Mouse (Mus musculus): Measurements from ENCODE around the gene Nr2e3. TPM values are rescaled to one million over a fixed set of nuclear protein-coding genes. Genes with fewer than 3 reads are reported as not detected.

Gene Nr2e3
- polyA plus RNA-seq (2015; fragmentation: Nextera tagmentation; extraction: Ambion mirVana) = not detected in 2 replicates

DNA sequence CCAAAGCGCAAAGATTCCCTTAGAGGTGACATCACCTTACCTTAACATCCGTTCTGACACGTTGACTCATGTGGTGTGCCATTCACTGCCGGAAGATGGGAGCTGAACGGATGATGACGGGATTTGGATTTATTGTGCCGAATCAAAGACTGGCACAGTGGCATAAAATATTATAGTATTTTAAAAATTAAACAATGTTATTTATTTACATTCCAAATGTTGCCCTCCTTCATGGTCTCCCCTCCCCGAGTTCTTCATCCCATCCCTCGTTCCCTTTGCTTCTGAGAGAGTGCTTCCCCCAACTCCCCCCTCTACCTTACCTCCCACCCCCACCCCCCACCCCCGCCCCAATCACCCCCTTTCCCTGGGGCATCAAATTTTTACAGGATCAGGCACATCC, at the start of gene Nr2e3:
Gene Nr2e3, minus strand, starts transcription at position 101 of the 400 bp plus-strand sequence.
- no peak within 1 kb of the TSS for H3K9ac ChIP-seq (replicated peaks)

DNA sequence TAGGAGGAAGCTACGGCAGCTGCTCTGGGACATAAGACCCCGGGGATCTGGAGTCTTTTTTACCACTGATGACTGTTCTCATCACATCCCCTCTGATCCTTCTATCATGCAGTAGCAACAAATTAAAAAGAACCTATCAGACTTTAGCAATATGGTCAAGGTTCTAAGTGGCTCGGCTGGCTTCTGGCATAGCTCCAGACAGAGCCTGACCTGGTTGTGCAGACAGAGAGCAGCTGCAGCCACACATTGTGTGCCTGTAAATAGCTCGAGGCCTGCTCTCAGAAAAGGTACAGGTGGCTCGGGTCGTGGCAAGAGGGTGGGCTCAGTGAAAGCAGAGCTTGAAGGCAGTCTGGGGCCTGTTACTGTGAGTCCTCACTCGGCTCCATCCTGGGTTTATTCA, 48.5 kb upstream of the Nr2e3 start:
- Histone ChIP-seq H3K4me2 (replicated peaks) (no peak overlapping the region), H3K27me3 (no peaks in the 10 kb centered on the region), H3K9me3 (no peaks in the 10 kb centered on the region), H3K9ac (replicated peaks) (no peak overlapping the region), H3K36me3 (no peaks in the 10 kb centered on the region), H3K4me1 (replicated peaks) (0 out of 2 replicates have a peak, but pooled peaks cover 12% of the 10 kb centered on the region), H3K4me3 (replicated peaks) (no peak overlapping the region), H3K27ac (no peak overlapping the region)
- ATAC-seq = no peak
- WGBS = 75% methylated on average over 7 of the region's 7 CpGs

More for the DNA sequence above, at the start of gene Nr2e3:
- WGBS = 92% methylated on average over 10 of the region's 10 CpGs
- Histone ChIP-seq H3K4me2 (replicated peaks) (no peak within 1 kb of the TSS), H3K4me1 (replicated peaks) (peaks cover 11% of the 10 kb centered on the region), H3K9me3 (no peaks in the 10 kb centered on the region), H3K27me3 (no peaks in the 10 kb centered on the region), H3K36me3 (no peaks in the 10 kb centered on the region), H3K27ac (no peak within 1 kb of the TSS), H3K4me3 (replicated peaks) (no peak within 1 kb of the TSS)
- no peak for ATAC-seq

DNA sequence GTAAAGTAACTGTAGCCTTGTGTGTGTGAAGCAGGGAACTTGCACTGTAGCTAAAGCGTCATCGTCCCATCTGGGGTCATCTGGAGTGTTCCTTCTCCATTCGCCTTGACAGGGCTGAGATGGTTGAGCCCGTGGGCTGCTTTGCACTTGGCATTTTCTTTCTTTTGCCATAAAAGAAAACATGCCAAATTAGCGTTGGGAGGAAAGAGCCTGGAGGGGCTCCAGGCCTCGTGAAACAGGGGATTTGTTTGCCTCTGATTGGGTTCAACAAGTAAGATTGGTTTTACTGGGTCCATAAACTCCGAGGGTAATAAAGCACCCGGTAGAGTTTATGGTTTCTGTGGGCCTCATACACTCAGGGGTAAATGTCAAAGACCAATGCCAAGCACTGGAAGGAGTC, 41.9 kb upstream of the Nr2e3 start:
- Histone ChIP-seq H3K9me3 (no peaks in the 10 kb centered on the region), H3K4me3 (replicated peaks) (no peak overlapping the region), H3K4me1 (replicated peaks) (no peaks in the 10 kb centered on the region), H3K9ac (replicated peaks) (no peak overlapping the region), H3K4me2 (replicated peaks) (no peak overlapping the region), H3K27me3 (no peaks in the 10 kb centered on the region), H3K27ac (no peak overlapping the region), H3K36me3 (no peaks in the 10 kb centered on the region)
- 88% methylated on average over 8 of the region's 8 CpGs for WGBS
- no peak for ATAC-seq

DNA sequence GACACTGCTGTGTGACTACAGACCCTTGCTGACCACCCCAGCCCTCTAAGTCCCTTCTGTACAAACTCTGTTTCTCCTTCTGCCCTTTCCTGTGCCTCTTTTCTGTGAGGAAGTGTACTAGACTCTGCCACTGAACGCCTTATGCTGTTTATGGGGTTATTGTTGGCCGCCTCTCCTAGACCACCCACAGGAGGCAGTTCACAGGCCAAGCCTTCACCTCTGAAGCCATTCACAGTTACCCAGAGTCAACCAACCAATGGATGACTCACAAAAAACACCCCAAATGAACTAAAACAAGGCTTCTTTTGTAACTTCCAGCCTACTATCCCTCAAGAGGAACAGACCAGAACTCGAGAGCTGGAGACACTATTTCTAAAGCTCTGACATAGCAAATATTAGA, 41.0 kb upstream of the Nr2e3 start:
- Histone ChIP-seq H3K9me3 (no peaks in the 10 kb centered on the region), H3K27me3 (no peaks in the 10 kb centered on the region), H3K4me1 (replicated peaks) (no peaks in the 10 kb centered on the region), H3K27ac (no peak overlapping the region), H3K9ac (replicated peaks) (no peak overlapping the region), H3K4me2 (replicated peaks) (no peak overlapping the region), H3K4me3 (replicated peaks) (no peak overlapping the region), H3K36me3 (no peaks in the 10 kb centered on the region)
- ATAC-seq = no peak
- 84% methylated on average over 3 of the region's 3 CpGs for WGBS

DNA sequence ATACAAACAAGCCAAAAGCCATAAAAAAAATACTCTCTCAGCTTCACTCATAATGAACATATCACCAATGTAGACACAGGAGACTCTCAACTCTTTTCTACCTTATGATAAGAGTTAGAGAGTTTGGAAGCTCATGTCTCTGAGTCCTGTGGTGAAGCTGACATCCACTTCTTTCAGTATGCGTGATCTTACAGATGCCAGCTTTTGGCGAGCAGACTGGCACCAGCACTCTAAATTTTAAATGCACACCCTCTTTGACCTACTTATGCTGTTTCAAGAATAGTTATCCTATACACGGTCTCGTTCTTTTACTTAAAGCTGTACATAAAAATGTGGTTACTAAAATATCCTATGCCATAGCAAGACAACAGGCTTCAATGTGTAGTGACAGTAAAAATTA, 37.3 kb upstream of the Nr2e3 start:
- Histone ChIP-seq H3K27ac (no peak overlapping the region), H3K27me3 (no peaks in the 10 kb centered on the region), H3K4me2 (replicated peaks) (no peak overlapping the region), H3K9me3 (no peaks in the 10 kb centered on the region), H3K36me3 (no peaks in the 10 kb centered on the region), H3K4me1 (replicated peaks) (no peaks in the 10 kb centered on the region), H3K4me3 (replicated peaks) (no peak overlapping the region), H3K9ac (replicated peaks) (no peak overlapping the region)
- no peak for ATAC-seq
- 93% methylated on average over 4 of the region's 4 CpGs for WGBS

DNA sequence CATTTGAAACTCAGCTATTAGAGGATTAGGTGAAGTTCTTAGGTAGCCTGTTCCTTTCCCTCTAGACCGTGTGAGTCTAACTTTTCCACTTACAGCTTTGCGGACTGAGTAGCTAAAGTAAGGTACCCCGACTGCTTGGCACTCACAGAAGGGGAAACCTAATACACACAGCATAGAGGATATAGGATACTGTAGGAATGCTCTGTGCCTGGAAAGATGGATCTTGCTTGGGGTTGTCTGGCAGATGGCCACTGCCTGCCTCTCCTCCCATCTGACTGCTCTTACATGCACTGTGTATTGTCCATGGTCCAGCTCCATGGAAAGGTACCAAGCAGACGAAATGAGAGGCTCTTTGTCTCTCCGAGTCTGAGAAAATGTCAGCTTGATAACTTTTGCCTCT, 30.9 kb upstream of the Nr2e3 start:
- Histone ChIP-seq H3K4me2 (replicated peaks) (no peak overlapping the region), H3K36me3 (no peaks in the 10 kb centered on the region), H3K27me3 (no peaks in the 10 kb centered on the region), H3K9ac (replicated peaks) (no peak overlapping the region), H3K4me1 (replicated peaks) (no peaks in the 10 kb centered on the region), H3K27ac (no peak overlapping the region), H3K4me3 (replicated peaks) (no peak overlapping the region), H3K9me3 (no peaks in the 10 kb centered on the region)
- ATAC-seq = no peak
- 84% methylated on average over 5 of the region's 5 CpGs for WGBS

DNA sequence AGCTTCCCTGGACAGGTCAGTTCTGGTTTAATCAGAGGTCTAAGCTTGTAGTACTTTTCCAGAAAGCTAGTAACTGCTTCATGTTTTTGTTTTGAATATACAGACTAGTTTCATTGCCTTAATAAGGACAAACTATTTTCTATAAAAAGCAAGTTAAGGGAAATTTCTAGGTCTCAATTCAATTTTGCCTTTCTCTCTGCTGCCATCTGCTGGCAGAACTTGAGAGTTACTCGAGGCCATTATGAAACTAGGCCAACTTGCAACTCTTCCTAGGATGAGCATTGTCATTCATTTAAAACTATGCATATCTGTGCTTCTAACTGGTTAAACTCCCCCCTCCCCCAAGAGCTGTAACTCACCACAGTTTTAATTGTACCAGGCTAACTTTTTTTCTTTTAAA, 29.4 kb upstream of the Nr2e3 start:
- 2% methylated on average over 1 of the region's 1 CpGs for WGBS
- Histone ChIP-seq H3K4me1 (replicated peaks) (no peaks in the 10 kb centered on the region), H3K36me3 (no peaks in the 10 kb centered on the region), H3K4me3 (replicated peaks) (no peak overlapping the region), H3K27ac (no peak overlapping the region), H3K4me2 (replicated peaks) (no peak overlapping the region), H3K27me3 (no peaks in the 10 kb centered on the region), H3K9ac (replicated peaks) (no peak overlapping the region), H3K9me3 (no peaks in the 10 kb centered on the region)
- no peak for ATAC-seq

DNA sequence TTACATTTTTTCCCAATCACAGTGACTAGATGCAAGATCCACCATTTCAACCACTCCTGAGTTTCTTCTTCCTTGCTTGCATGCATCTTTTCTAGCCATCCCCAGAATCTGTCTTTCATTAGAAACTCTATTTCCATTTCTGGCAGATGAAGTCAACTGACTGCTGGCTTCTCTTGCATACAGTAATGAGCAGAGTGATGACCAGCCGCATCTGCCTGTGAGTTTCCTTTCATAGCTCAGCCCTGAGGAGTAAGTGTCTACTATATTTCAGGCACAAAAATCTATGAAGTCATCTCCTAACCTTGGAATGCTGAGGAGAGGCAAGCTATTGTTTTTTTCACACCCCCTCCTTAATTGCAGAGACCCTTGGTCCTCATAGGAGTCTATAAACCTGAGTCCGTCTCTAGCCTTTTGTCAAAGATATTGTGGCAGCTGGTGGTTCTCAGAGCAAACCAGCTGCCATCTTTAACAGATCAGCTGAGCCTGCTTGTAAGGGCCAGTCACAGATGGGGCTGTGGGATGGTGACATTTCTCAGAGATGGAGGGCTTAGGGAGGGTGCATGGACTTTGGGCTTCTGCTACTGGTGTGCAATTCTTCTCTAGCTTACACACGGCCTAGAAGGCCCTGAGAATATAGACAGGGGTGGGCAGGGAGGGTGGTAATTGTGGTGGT, 25.6 kb upstream of the Nr2e3 start:
- 77% methylated on average over 3 of the region's 3 CpGs for WGBS
- ATAC-seq = no peak

DNA sequence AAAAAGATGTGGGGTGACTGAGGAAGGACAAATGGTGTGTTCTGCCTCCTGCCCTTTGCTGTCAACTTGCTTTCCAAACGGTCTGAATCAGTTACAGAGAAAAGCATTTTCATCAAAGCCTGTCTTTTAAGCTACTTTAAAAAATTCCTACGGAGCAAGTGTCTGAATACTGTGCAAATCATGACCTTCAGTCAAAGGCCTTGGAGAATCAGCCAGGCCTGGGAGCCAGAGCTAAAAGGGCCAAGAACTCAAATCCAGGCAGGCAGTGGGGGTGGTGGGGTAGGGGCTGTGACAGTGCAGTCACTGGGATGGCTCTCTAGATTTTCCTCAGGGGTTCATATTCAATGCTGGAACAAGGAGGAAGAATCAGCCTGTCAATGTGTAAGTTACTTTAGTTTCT, 20.7 kb upstream of the Nr2e3 start:
- no peaks in the 10 kb centered on the region for H3K27me3 ChIP-seq
- no peak overlapping the region for H3K27ac ChIP-seq
- 43% methylated on average over 2 of the region's 2 CpGs for WGBS
- no peak overlapping the region for H3K4me3 ChIP-seq (replicated peaks)
- no peak for ATAC-seq
- H3K36me3 ChIP-seq = no peaks in the 10 kb centered on the region
- H3K4me2 ChIP-seq (replicated peaks) = no peak overlapping the region
- H3K9ac ChIP-seq (replicated peaks) = no peak overlapping the region
- no peaks in the 10 kb centered on the region for H3K4me1 ChIP-seq (replicated peaks)
- no peaks in the 10 kb centered on the region for H3K9me3 ChIP-seq

More for the DNA sequence above, 25.6 kb upstream of the Nr2e3 start:
- Histone ChIP-seq H3K36me3 (no peaks in the 10 kb centered on the region), H3K4me2 (replicated peaks) (no peak overlapping the region), H3K4me1 (replicated peaks) (no peaks in the 10 kb centered on the region), H3K4me3 (replicated peaks) (no peak overlapping the region), H3K27ac (no peak overlapping the region), H3K9ac (replicated peaks) (no peak overlapping the region), H3K27me3 (no peaks in the 10 kb centered on the region), H3K9me3 (no peaks in the 10 kb centered on the region)

DNA sequence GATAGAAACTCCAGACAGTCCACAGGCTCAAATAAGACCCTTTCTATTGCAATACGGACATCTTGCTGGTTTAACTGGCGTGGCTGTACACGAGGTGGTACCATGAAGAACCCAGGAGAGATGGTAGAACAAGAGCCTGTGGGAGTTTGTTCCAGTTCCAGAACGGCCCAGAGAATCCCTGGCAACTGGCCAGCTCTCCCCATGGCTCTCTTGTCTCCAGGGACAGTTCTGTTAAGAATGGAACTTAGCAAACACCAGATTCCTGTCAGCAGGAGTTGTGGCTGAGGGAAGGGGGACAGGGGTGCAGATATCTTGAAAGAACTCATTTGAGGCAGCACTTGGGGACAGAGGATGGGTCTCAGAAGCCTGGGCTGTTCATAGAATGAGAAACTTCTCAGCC, 10.8 kb upstream of the Nr2e3 start:
- no peak for ATAC-seq
- H3K36me3 ChIP-seq = no peaks in the 10 kb centered on the region
- H3K4me1 ChIP-seq (replicated peaks) = no peaks in the 10 kb centered on the region; the same call in 1 of the 2 replicates
- H3K4me3 ChIP-seq (replicated peaks) = no peak overlapping the region
- WGBS = 68% methylated on average over 4 of the region's 4 CpGs
- H3K4me2 ChIP-seq (replicated peaks) = no peak overlapping the region
- no peaks in the 10 kb centered on the region for H3K27me3 ChIP-seq
- no peaks in the 10 kb centered on the region for H3K9me3 ChIP-seq
- no peak overlapping the region for H3K9ac ChIP-seq (replicated peaks)
- H3K27ac ChIP-seq = no peak overlapping the region

DNA sequence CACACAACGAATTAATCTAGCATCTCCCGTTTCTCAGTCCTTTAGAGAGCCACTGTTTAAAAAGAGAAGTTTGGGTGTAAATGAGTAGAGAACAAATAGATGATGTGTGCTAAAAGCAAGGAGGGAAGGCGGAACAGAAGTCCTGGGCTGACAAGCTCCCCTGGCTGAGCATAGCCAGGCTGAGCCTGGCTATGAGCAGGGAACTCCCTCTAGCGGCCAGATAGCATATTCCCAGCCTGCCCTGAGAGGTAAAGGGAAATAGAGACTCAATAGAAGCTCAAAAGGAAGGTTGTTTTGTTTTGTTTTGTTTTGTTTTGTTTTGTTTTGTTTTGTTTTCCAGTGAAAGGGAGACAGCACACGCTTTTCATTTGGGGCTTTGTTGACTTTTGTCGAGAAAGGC, 8.9 kb upstream of the Nr2e3 start:
- peak; percentile 80 for ATAC-seq
- no peak overlapping the region for H3K4me2 ChIP-seq (replicated peaks)
- H3K27me3 ChIP-seq = no peaks in the 10 kb centered on the region
- H3K27ac ChIP-seq = no peak overlapping the region
- 30% methylated on average over 6 of the region's 6 CpGs for WGBS
- H3K4me1 ChIP-seq (replicated peaks) = no peaks in the 10 kb centered on the region; the same call in 1 of the 2 replicates
- H3K9me3 ChIP-seq = no peaks in the 10 kb centered on the region
- no peaks in the 10 kb centered on the region for H3K36me3 ChIP-seq
- H3K9ac ChIP-seq (replicated peaks) = no peak overlapping the region
- H3K4me3 ChIP-seq (replicated peaks) = no peak overlapping the region

DNA sequence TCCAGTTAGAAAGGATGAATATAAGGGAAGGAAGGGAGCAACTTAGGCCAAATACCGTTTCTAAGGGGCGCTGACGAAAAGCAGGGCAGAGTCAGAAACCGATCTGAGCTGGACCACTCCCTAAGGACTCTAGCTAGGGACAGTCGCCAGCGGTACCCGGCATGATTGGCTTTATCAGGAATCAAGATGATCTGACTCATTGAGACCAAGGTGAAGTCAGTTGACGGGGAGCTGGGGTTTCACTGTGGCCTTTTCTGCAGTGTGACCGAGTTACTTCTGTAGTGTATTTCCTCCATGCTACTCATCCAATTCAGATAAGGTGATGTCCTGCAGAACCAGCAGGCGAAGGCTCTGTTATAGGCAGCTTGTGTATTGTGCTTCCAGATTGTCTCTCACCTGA, 4.6 kb upstream of the Nr2e3 start:
- ATAC-seq = no peak
- Histone ChIP-seq H3K27ac (no peak overlapping the region), H3K4me3 (replicated peaks) (no peak overlapping the region), H3K27me3 (no peaks in the 10 kb centered on the region), H3K9me3 (no peaks in the 10 kb centered on the region), H3K4me2 (replicated peaks) (no peak overlapping the region), H3K4me1 (replicated peaks) (peaks cover 11% of the 10 kb centered on the region), H3K36me3 (no peaks in the 10 kb centered on the region), H3K9ac (replicated peaks) (no peak overlapping the region)
- WGBS = 85% methylated on average over 10 of the region's 10 CpGs

DNA sequence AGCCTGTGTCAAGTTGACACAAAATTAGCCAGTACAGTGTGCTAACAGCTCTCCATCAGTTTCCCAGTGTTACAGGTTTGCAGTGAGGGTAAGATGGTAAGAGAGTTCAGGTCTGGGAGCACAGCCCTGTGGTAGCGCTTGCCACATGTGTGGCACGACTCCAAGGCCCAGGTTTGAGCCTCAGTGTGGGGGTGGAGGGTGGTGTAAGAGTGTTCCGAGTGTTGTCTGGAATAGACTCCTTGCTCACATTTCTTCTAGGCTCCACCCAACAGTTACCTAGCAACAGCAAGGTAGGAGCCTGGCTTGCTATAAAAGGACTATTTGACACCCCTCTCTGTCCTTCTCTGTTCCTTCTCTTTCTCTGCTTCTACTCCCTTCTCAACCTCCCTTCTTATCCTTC, 3.9 kb upstream of the Nr2e3 start:
- 63% methylated on average over 3 of the region's 3 CpGs for WGBS

More for the DNA sequence above, 3.9 kb upstream of the Nr2e3 start:
- Histone ChIP-seq H3K27ac (no peak overlapping the region), H3K9me3 (no peaks in the 10 kb centered on the region), H3K4me3 (replicated peaks) (no peak overlapping the region), H3K9ac (replicated peaks) (no peak overlapping the region), H3K4me1 (replicated peaks) (peaks cover 11% of the 10 kb centered on the region), H3K4me2 (replicated peaks) (no peak overlapping the region), H3K36me3 (no peaks in the 10 kb centered on the region), H3K27me3 (no peaks in the 10 kb centered on the region)
- no peak for ATAC-seq
